Mouse (Mus musculus) heart, embryonic 11.5 days (tissue): ENCODE measurements around the gene Naip1. TPM values are rescaled to one million over a fixed set of nuclear protein-coding genes. Genes with fewer than 3 reads are reported as not detected.
"Not testable (repeated sequence)": the region's sequence is repeated elsewhere in the genome, so short reads cannot be mapped to it uniquely, and the experiment has no call there.

ENCODE experiments used
- ATAC-seq: fragments of 200-750 bp; cut with Nextera tagmentation; replicated peaks from 2 replicates; pipeline ENCODE4 v1.8.0; 2017; ENCODE audit warnings: moderate library complexity; ENCODE audit not compliant: insufficient number of reproducible peaks, low FRiP score, low TSS enrichment
- H3K27ac ChIP-seq: fragments of 300-500 bp; sonication (generic); 2 replicates; pipeline ENCODE4 v1.5.1; 2014; ENCODE audit warnings: mild to moderate bottlenecking, low read depth, low read length
- H3K27me3 ChIP-seq: fragments of 300-500 bp; sonication (generic); 2 replicates; pipeline ENCODE4 v1.6.1; 2014; ENCODE audit warnings: mild to moderate bottlenecking, low read length, mixed read lengths; ENCODE audit not compliant: control insufficient read depth, insufficient read depth
- H3K36me3 ChIP-seq: fragments of 300-500 bp; sonication (generic); 2 replicates; pipeline ENCODE4 v1.6.1; 2014; ENCODE audit warnings: mild to moderate bottlenecking, low read length, moderate library complexity, mixed read lengths; ENCODE audit not compliant: control insufficient read depth, insufficient read depth
- H3K4me1 ChIP-seq: fragments of 300-500 bp; sonication (generic); 2 replicates; pipeline ENCODE4 v1.6.1; 2014; ENCODE audit warnings: low read length; ENCODE audit not compliant: control insufficient read depth, insufficient read depth
- H3K4me2 ChIP-seq: fragments of 300-500 bp; sonication (generic); 2 replicates; pipeline ENCODE4 v1.6.1; 2014; ENCODE audit warnings: mild to moderate bottlenecking, moderate library complexity
- H3K4me3 ChIP-seq: fragments of 300-500 bp; sonication (generic); 2 replicates; pipeline ENCODE4 v1.5.1; 2014; ENCODE audit warnings: low read depth, low read length
- H3K9ac ChIP-seq: fragments of 300-500 bp; sonication (generic); 2 replicates; pipeline ENCODE4 v1.6.1; 2014; ENCODE audit warnings: mild to moderate bottlenecking, low read depth, low read length, moderate library complexity
- H3K9me3 ChIP-seq: fragments of 300-500 bp; sonication (generic); replicated peaks from 2 replicates; pipeline ENCODE4 v1.6.1; 2016; ENCODE audit warnings: low read length; ENCODE audit not compliant: control insufficient read depth
- WGBS: fragments of 180-500 bp; shearing (Covaris S2); extraction: QIAGEN DNeasy Blood & Tissue Kit; methylation state at CpG from one replicate; pipeline ENCODE4 v1.1.7; 2014; ENCODE audit not compliant: insufficient replicate concordance; 5-methylcytosine and 5-hydroxymethylcytosine counted together
- polyA plus RNA-seq: library from polyadenylated mRNA; unstranded; fragments of >200 nt; fragmentation: Nextera tagmentation; extraction: Ambion mirVana; gene quantifications from 2 replicates; pipeline ENCODE4 v1.2.1, GENCODE M21; 2014

The Naip1 gene
- polyA plus RNA-seq, 1 experiment from 2014 or later: not detected

- Histone ChIP-seq H3K9ac (no peak overlapping the region), H3K4me1 (no peaks in the 10 kb centered on the region), H3K9me3 (no peaks in the 10 kb centered on the region), H3K36me3 (peaks cover 20% of the 10 kb centered on the region), H3K27ac (no peak overlapping the region), H3K4me3 (no peak overlapping the region), H3K4me2 (no peak overlapping the region), H3K27me3 (no peaks in the 10 kb centered on the region)
- 82% methylated on average over 7 of the region's 7 CpGs for WGBS
- ATAC-seq: no peak
These were observed 30.9 kb upstream of the Naip1 start for GRCm38 (mm10) chr13:100483610-100484009.

- H3K4me1 ChIP-seq: no peaks in the 10 kb centered on the region
- WGBS: 58% methylated on average over 2 of the region's 2 CpGs
- H3K4me2 ChIP-seq: no peak overlapping the region
- no peak overlapping the region for H3K4me3 ChIP-seq
- no peaks in the 10 kb centered on the region for H3K9me3 ChIP-seq
- no peaks in the 10 kb centered on the region for H3K27me3 ChIP-seq
- H3K27ac ChIP-seq: no peak overlapping the region
- no peak overlapping the region for H3K9ac ChIP-seq
- peaks cover 12% of the 10 kb centered on the region; the same call in 1 of the 2 replicates for H3K36me3 ChIP-seq
- no peak for ATAC-seq
These were observed 11.0 kb upstream of the Naip1 start for GRCm38 (mm10) chr13:100463527-100464222.

GRCm38 (mm10) chr13:100461336-100461735 lies 8.7 kb upstream of the Naip1 start:
- 83% methylated on average over 3 of the region's 3 CpGs for WGBS
- Histone ChIP-seq H3K4me1 (no peaks in the 10 kb centered on the region), H3K27me3 (no peaks in the 10 kb centered on the region), H3K4me3 (no peak overlapping the region), H3K4me2 (no peak overlapping the region), H3K36me3 (peaks cover 4% of the 10 kb centered on the region; the same call in 1 of the 2 replicates), H3K9me3 (no peaks in the 10 kb centered on the region), H3K9ac (no peak overlapping the region), H3K27ac (no peak overlapping the region)
- ATAC-seq: no peak

GRCm38 (mm10) chr13:100449495-100449894 lies 3.2 kb downstream of the Naip1 start:
- Histone ChIP-seq H3K4me3 (no peak overlapping the region), H3K27me3 (no peaks in the 10 kb centered on the region), H3K36me3 (no peaks in the 10 kb centered on the region), H3K27ac (no peak overlapping the region), H3K4me2 (no peak overlapping the region), H3K9ac (no peak overlapping the region), H3K9me3 (no peaks in the 10 kb centered on the region), H3K4me1 (no peaks in the 10 kb centered on the region)
- WGBS: 68% methylated on average over 1 of the region's 1 CpGs
- no peak for ATAC-seq

- no peak overlapping the region for H3K9ac ChIP-seq
- H3K4me1 ChIP-seq: no peaks in the 10 kb centered on the region
- H3K9me3 ChIP-seq: no peaks in the 10 kb centered on the region
- no peak overlapping the region for H3K27ac ChIP-seq
- H3K27me3 ChIP-seq: no peaks in the 10 kb centered on the region
- no peak overlapping the region for H3K4me3 ChIP-seq
- 43% methylated on average over 3 of the region's 3 CpGs for WGBS
- no peak for ATAC-seq
- H3K36me3 ChIP-seq: no peaks in the 10 kb centered on the region
- no peak overlapping the region for H3K4me2 ChIP-seq
These were observed 12.6 kb downstream of the Naip1 start for GRCm38 (mm10) chr13:100440116-100440515.

GRCm38 (mm10) chr13:100438701-100439100 lies 14.0 kb downstream of the Naip1 start:
- Histone ChIP-seq H3K4me3 (no peak overlapping the region), H3K27ac (no peak overlapping the region), H3K9me3 (no peaks in the 10 kb centered on the region), H3K4me1 (no peaks in the 10 kb centered on the region), H3K4me2 (no peak overlapping the region), H3K9ac (no peak overlapping the region), H3K27me3 (no peaks in the 10 kb centered on the region), H3K36me3 (no peaks in the 10 kb centered on the region)
- no peak for ATAC-seq
- 42% methylated on average over 1 of the region's 1 CpGs for WGBS

- Histone ChIP-seq H3K36me3 (no peaks in the 10 kb centered on the region), H3K4me2 (no peak overlapping the region), H3K27ac (no peak overlapping the region), H3K27me3 (no peaks in the 10 kb centered on the region), H3K4me1 (no peaks in the 10 kb centered on the region), H3K4me3 (no peak overlapping the region), H3K9me3 (no peaks in the 10 kb centered on the region), H3K9ac (no peak overlapping the region)
- WGBS: 56% methylated on average over 3 of the region's 3 CpGs
- no peak for ATAC-seq
These were observed 15.3 kb downstream of the Naip1 start for GRCm38 (mm10) chr13:100437322-100437825.

GRCm38 (mm10) chr13:100436556-100437163 lies 16.0 kb downstream of the Naip1 start:
- not testable (repeated sequence) for H3K9me3 ChIP-seq, H3K36me3 ChIP-seq, H3K9ac ChIP-seq, ATAC-seq, H3K4me3 ChIP-seq, H3K4me2 ChIP-seq, H3K4me1 ChIP-seq, H3K27me3 ChIP-seq, H3K27ac ChIP-seq
- WGBS: 72% methylated on average over 1 of the region's 1 CpGs

GRCm38 (mm10) chr13:100419958-100420357 lies 32.7 kb downstream of the Naip1 start:
- H3K4me3 ChIP-seq, H3K4me1 ChIP-seq, H3K9ac ChIP-seq, H3K36me3 ChIP-seq, H3K27ac ChIP-seq, H3K27me3 ChIP-seq, H3K4me2 ChIP-seq, H3K9me3 ChIP-seq, ATAC-seq: not testable (repeated sequence)
- WGBS: 81% methylated on average over 7 of the region's 7 CpGs
